22 mouse cellular contexts compared by ENCODE assay signal in genomic region chr13:24511367-24511766, GRCm38 (mm10).
"Had no signal": no experiment of that assay in that cellular context is flagged by ENCODE, and none has a peak within 500 bp of the region (broad histone marks: within the 10 kb centered on the region; RNA-seq: fewer than 3 reads in every experiment).

No protein-coding gene starts in this region.

- H3K4me3 ChIP-seq: kidney, embryonic 15.5 days; layer of hippocampus, adult 2 months; left cerebral cortex, adult 2 months; limb, embryonic 12.5 days; limb, embryonic 15.5 days; lung, embryonic 15.5 days; midbrain, embryonic 10.5 days; midbrain, embryonic 13.5 days; myocyte; neural tube, embryonic 13.5 days; stomach, embryonic 15.5 days had no signal

- H3K27ac ChIP-seq: kidney, embryonic 15.5 days; layer of hippocampus, adult 2 months; left cerebral cortex, adult 2 months; limb, embryonic 12.5 days; limb, embryonic 15.5 days; liver, embryonic 14.5 days; lung, embryonic 15.5 days; midbrain, embryonic 10.5 days; midbrain, embryonic 13.5 days; neural tube, embryonic 13.5 days; stomach, embryonic 15.5 days had no signal

- H3K36me3 ChIP-seq: kidney, embryonic 15.5 days; limb, embryonic 12.5 days; limb, embryonic 15.5 days; lung, embryonic 15.5 days; midbrain, embryonic 10.5 days; midbrain, embryonic 13.5 days; neural tube, embryonic 13.5 days; stomach, embryonic 15.5 days had no signal

- H3K4me2 ChIP-seq: kidney, embryonic 15.5 days; limb, embryonic 12.5 days; limb, embryonic 15.5 days; lung, embryonic 15.5 days; midbrain, embryonic 13.5 days; neural tube, embryonic 13.5 days; stomach, embryonic 15.5 days had no signal

- ATAC-seq: intestine, postnatal 0 days; midbrain, embryonic 13.5 days; midbrain, embryonic 16.5 days had no signal

- H3K9me3 ChIP-seq: kidney, embryonic 15.5 days; limb, embryonic 12.5 days; limb, embryonic 15.5 days; lung, embryonic 15.5 days; midbrain, embryonic 10.5 days; midbrain, embryonic 13.5 days; neural tube, embryonic 13.5 days; stomach, embryonic 15.5 days had no signal

- H3K4me1 ChIP-seq: kidney, embryonic 15.5 days; limb, embryonic 12.5 days; limb, embryonic 15.5 days; lung, embryonic 15.5 days; midbrain, embryonic 13.5 days; neural tube, embryonic 13.5 days; stomach, embryonic 15.5 days had no signal

- DNase-seq: kidney, adult 2 months; kidney, postnatal 10 days; layer of hippocampus, postnatal 36 days; left cerebral cortex, postnatal 4 days; lung, adult 18-20 months; lung, postnatal 10 days; lung, postnatal 36 days; thymus, postnatal 25 days had no signal

- H3K9ac ChIP-seq: kidney, embryonic 15.5 days; limb, embryonic 12.5 days; limb, embryonic 15.5 days; liver, embryonic 14.5 days; lung, embryonic 15.5 days; midbrain, embryonic 13.5 days; neural tube, embryonic 13.5 days; stomach, embryonic 15.5 days had no signal

- H3K27me3 ChIP-seq: kidney, embryonic 15.5 days; limb, embryonic 12.5 days; limb, embryonic 15.5 days; lung, embryonic 15.5 days; midbrain, embryonic 13.5 days; neural tube, embryonic 13.5 days; stomach, embryonic 15.5 days had no signal
